Mouse (Mus musculus) liver, embryonic 14.5 days (tissue): ENCODE measurements around the gene Tmem38b.

Source experiments
- CTCF ChIP-seq: IDR thresholded peaks from 2 replicates; pipeline ENCODE4 v1.5.1; 2016; ENCODE audit warnings: antibody characterized with exemption, low read depth, control low read depth
- EP300 ChIP-seq: IDR thresholded peaks from 2 replicates; pipeline ENCODE4 v1.6.1; 2016; ENCODE audit warnings: antibody characterized with exemption, low read depth

DNA sequence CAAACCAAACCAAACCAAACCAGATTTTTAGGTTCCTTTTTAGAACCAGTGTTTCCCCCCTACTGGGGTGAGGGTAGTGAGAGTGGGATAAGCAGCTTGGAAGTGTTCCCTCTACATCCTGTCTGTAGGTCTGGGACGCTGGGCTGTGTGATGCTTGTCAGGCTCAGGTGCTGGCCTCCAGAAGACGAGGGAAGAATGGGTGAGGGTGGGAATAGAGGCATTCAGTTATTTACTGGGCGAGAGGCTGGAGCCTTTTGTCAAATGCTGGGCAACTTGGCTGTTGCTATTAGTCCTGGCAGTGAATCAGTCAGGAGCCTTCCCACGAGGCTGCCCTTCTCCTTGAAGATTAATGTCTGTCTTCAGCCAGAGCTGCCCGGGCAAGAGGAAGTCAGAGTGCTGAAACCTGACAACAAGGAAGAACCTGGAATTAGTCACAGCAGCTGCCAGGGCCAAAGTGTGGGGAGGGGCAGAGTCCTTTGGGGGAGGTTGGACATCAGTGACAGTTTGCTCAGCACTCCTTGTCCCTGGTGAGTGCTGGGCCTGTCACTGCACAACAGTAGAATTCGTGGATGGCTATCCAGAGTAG, 74.6 kb downstream of the Tmem38b start:
- TF ChIP-seq CTCF, result no peak
- TF ChIP-seq EP300, result no peak
